In the genomic region with DNA sequence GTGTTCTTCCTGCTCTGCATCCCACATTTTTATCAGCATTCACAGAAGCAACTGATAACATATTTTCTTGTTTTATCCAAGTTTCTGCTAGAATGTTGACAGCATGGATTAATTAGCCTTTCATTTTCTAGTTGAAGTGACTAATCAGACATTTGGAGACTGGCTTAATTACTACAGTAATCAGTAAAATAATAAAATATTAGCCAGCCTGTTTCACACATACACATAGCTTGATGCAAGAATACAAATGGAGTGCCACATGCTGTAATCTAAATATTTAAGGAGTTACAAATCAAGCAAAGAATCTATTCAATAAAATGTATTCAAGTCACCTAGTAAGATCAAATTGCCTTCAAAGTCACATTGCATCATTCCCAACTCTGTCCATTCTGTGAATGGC, we compare ENCODE assay signal across 21 mouse cellular contexts.
"Had no signal": no experiment of that assay in that cellular context is flagged by ENCODE, and none has a peak within 500 bp of the region (broad histone marks: within the 10 kb centered on the region; RNA-seq: fewer than 3 reads in every experiment).

No protein-coding gene starts in this region.

- H3K27me3 ChIP-seq: lung, embryonic 15.5 days; megakaryocyte, embryonic 14.5 days; midbrain, embryonic 13.5 days; neural tube, embryonic 13.5 days; neural tube, embryonic 15.5 days had no signal

- H3K9me3 ChIP-seq: lung, embryonic 15.5 days; midbrain, embryonic 13.5 days; neural tube, embryonic 13.5 days; neural tube, embryonic 15.5 days had no signal

- H3K4me3 ChIP-seq: lung, embryonic 15.5 days; megakaryocyte, embryonic 14.5 days; midbrain, embryonic 13.5 days; myocyte; neural tube, embryonic 13.5 days; neural tube, embryonic 15.5 days had no signal

- ATAC-seq: lung, postnatal 0 days; midbrain, embryonic 13.5 days; midbrain, embryonic 16.5 days had no signal

- H3K9ac ChIP-seq: lung, embryonic 15.5 days; midbrain, embryonic 13.5 days; neural tube, embryonic 13.5 days; neural tube, embryonic 15.5 days had no signal

- H3K4me1 ChIP-seq: lung, embryonic 15.5 days; megakaryocyte, embryonic 14.5 days; midbrain, embryonic 13.5 days; neural tube, embryonic 13.5 days; neural tube, embryonic 15.5 days had no signal

- H3K36me3 ChIP-seq: lung, embryonic 15.5 days; midbrain, embryonic 13.5 days; neural tube, embryonic 13.5 days; neural tube, embryonic 15.5 days had no signal

- H3K4me2 ChIP-seq: lung, embryonic 15.5 days; midbrain, embryonic 11.5 days; midbrain, embryonic 13.5 days; neural tube, embryonic 13.5 days; neural tube, embryonic 15.5 days had no signal

- DNase-seq: lung, adult 2 months; lung, postnatal 14 days; lung, postnatal 36 days; retina, postnatal 1 day; right cerebral cortex, adult 18-20 months; right cerebral cortex, postnatal 25 days; right cerebral cortex, postnatal 4 days; spleen, adult 18-20 months; thymus, adult 18-20 months; thymus, postnatal 14 days; thymus, postnatal 36 days had no signal

- H3K27ac ChIP-seq: lung, embryonic 15.5 days; macrophage; midbrain, embryonic 13.5 days; neural tube, embryonic 13.5 days; neural tube, embryonic 15.5 days had no signal
